ENCODE assay signal across 39 mouse cellular contexts in the genomic region with DNA sequence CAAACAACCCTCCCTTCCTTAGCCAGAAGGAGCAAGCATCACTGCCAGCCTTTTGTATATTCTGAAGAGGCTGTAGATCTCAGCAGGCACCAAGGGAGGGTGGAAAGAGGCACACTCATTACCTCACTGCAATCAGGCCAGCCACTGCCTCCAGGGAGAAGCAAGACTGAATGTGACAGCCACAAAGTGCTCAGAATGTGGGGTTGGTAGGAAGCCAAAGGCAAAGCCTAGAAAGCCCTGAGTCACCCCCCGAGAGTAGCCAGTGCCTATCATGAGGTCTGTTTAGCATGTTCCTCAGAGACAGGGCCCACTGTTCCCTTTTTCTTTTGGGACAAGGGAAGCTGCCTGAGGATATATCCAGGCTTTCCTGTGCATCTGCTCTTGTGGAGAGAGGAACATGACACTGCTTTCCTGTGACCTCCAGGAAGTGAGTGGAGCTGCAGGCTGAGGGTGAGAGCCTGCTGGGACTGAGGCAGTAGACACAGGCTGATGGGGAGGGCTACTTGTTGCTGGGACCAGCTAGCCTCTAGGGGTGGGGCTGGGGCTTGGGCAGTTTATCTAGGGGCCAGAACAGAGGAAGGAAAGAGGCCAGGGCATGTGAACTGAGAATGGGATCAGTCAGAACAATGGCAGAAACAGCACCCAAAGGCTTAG. TPM values are rescaled to one million over a fixed set of nuclear protein-coding genes. Genes with fewer than 3 reads are reported as not detected.
DNase-seq lines count a peak whose midpoint lies in the region; ATAC-seq lines count a peak whose summit lies in the region.
"Had no signal": no experiment of that assay in that cellular context is flagged by ENCODE, and none has a peak within 500 bp of the region (broad histone marks: within the 10 kb centered on the region; RNA-seq: fewer than 3 reads in every experiment).

A gene (plus strand): TSS at position 393 of the 654 bp plus-strand sequence.

- H3K9ac ChIP-seq in neural tube, embryonic 13.5 days, result no peak within 1 kb of the TSS
- no peak within 1 kb of the TSS for H3K9ac ChIP-seq in hindbrain, embryonic 12.5 days
- H3K9ac ChIP-seq: embryonic facial prominence, embryonic 13.5 days; forebrain, embryonic 15.5 days; heart, embryonic 15.5 days; hindbrain, embryonic 14.5 days; limb, embryonic 13.5 days; neural tube, embryonic 12.5 days had no signal

- H3K4me2 ChIP-seq in neural tube, embryonic 13.5 days, result no peak within 1 kb of the TSS
- no peak within 1 kb of the TSS for H3K4me2 ChIP-seq in hindbrain, embryonic 12.5 days (replicated peaks)
- H3K4me2 ChIP-seq: embryonic facial prominence, embryonic 13.5 days; forebrain, embryonic 15.5 days; heart, embryonic 15.5 days; hindbrain, embryonic 14.5 days; limb, embryonic 13.5 days; liver, embryonic 11.5 days; midbrain, embryonic 11.5 days; neural tube, embryonic 12.5 days had no signal

- WGBS in neural tube, embryonic 13.5 days, result 77% methylated on average over 1 of the region's 1 CpGs
- 81% methylated on average over 1 of the region's 1 CpGs for WGBS in hindbrain, embryonic 12.5 days

- no peaks in the 10 kb centered on the region for H3K36me3 ChIP-seq in neural tube, embryonic 13.5 days
- no peaks in the 10 kb centered on the region for H3K36me3 ChIP-seq in hindbrain, embryonic 12.5 days
- H3K36me3 ChIP-seq: embryonic facial prominence, embryonic 13.5 days; forebrain, embryonic 10.5 days; forebrain, embryonic 15.5 days; G1E; heart, embryonic 10.5 days; heart, embryonic 15.5 days; limb, embryonic 13.5 days; neural tube, embryonic 12.5 days had no signal

- no peaks in the 10 kb centered on the region for H3K27me3 ChIP-seq in neural tube, embryonic 13.5 days
- no peaks in the 10 kb centered on the region for H3K27me3 ChIP-seq in hindbrain, embryonic 12.5 days
- H3K27me3 ChIP-seq: embryonic facial prominence, embryonic 13.5 days; forebrain, embryonic 15.5 days; heart, embryonic 15.5 days; limb, embryonic 13.5 days; neural tube, embryonic 12.5 days had no signal

- H3K4me3 ChIP-seq in neural tube, embryonic 13.5 days, result no peak within 1 kb of the TSS
- H3K4me3 ChIP-seq in hindbrain, embryonic 12.5 days, result no peak within 1 kb of the TSS
- H3K4me3 ChIP-seq: embryonic facial prominence, embryonic 13.5 days; forebrain, embryonic 10.5 days; forebrain, embryonic 15.5 days; heart, embryonic 10.5 days; heart, embryonic 15.5 days; layer of hippocampus, adult 2 months; left cerebral cortex, adult 2 months; limb, embryonic 13.5 days; neural tube, embryonic 12.5 days had no signal

- ATAC-seq in neural tube, embryonic 13.5 days (ENCODE audit: low read depth), result 0 out of 2 replicates have a peak, but pooled peaks have one; percentile 15
- ATAC-seq in megakaryocyte, adult 5-6 weeks (ENCODE audit: poor library complexity, severe bottlenecking), result peak; percentile 43; the same call in 1 of the 2 replicates
- no peak for ATAC-seq in hindbrain, embryonic 12.5 days (ENCODE audit: low FRiP score)
- ATAC-seq: forebrain, embryonic 15.5 days; intestine, postnatal 0 days; midbrain, embryonic 16.5 days; Patski had no signal

- no peaks in the 10 kb centered on the region for H3K4me1 ChIP-seq in neural tube, embryonic 13.5 days (replicated peaks)
- no peaks in the 10 kb centered on the region for H3K4me1 ChIP-seq in hindbrain, embryonic 12.5 days
- H3K4me1 ChIP-seq: embryonic facial prominence, embryonic 13.5 days; forebrain, embryonic 10.5 days; forebrain, embryonic 15.5 days; heart, embryonic 15.5 days; limb, embryonic 13.5 days; neural tube, embryonic 12.5 days had no signal

- no peak within 1 kb of the TSS for H3K27ac ChIP-seq in neural tube, embryonic 13.5 days (replicated peaks)
- no peak within 1 kb of the TSS for H3K27ac ChIP-seq in hindbrain, embryonic 12.5 days
- H3K27ac ChIP-seq: embryonic facial prominence, embryonic 13.5 days; forebrain, embryonic 10.5 days; forebrain, embryonic 15.5 days; heart, embryonic 10.5 days; heart, embryonic 15.5 days; hindbrain, embryonic 14.5 days; layer of hippocampus, adult 2 months; left cerebral cortex, adult 2 months; limb, embryonic 13.5 days; neural tube, embryonic 12.5 days had no signal

- no peaks in the 10 kb centered on the region for H3K9me3 ChIP-seq in neural tube, embryonic 13.5 days
- no peaks in the 10 kb centered on the region for H3K9me3 ChIP-seq in hindbrain, embryonic 12.5 days (replicated peaks)
- H3K9me3 ChIP-seq: embryonic facial prominence, embryonic 13.5 days; forebrain, embryonic 10.5 days; forebrain, embryonic 15.5 days; G1E; heart, embryonic 10.5 days; heart, embryonic 15.5 days; limb, embryonic 13.5 days; neural tube, embryonic 12.5 days had no signal

- DNase-seq in neural tube, embryonic 10.5 days (ENCODE audit: extremely low spot score, low spot score), result no peak
- peak; percentile 17 for DNase-seq in brain, adult 2 months (ENCODE audit: low read depth, low spot score)
- no peak for DNase-seq in gastrocnemius, postnatal 25 days
- no peak for DNase-seq in gastrocnemius, adult 18-20 months (ENCODE audit: low spot score)
- DNase-seq: adrenal gland, postnatal 14 days; cerebellum, adult 8-10 months; cerebellum, postnatal 25 days; heart, postnatal 36 days; kidney, adult 9 months; kidney, postnatal 25 days; lung, postnatal 36 days; right cerebral cortex, postnatal 14 days had no signal

RNA-seq across cellular contexts. Expression of the gene that starts here (rescaled TPM):
- 0.06 TPM in 1 of 2 replicates, not detected in the other for polyA plus RNA-seq in neural tube, embryonic 13.5 days (2015; fragmentation: Nextera tagmentation; extraction: Ambion mirVana)
- total RNA-seq in megakaryocyte, adult 5-6 weeks (2015), result not detected in 2 replicates
- not detected in 2 replicates for total RNA-seq in megakaryocyte, adult 5-6 weeks (2017)
- not detected in 2 replicates for polyA plus RNA-seq in hindbrain, embryonic 12.5 days (2016; fragmentation: Nextera tagmentation; extraction: Ambion mirVana)
- total RNA-seq in gastrocnemius, postnatal 25 days (2021), result under 1 TPM; 0.10 to 0.11 TPM
- under 1 TPM; 0.09 to 0.17 TPM for total RNA-seq in gastrocnemius, adult 18-20 months (2021)
- polyA plus RNA-seq: C2C12; embryonic facial prominence, embryonic 13.5 days; forebrain, embryonic 10.5 days; forebrain, embryonic 15.5 days; G1E; gonadal fat pad, adult 2 months; heart, embryonic 10.5 days; heart, embryonic 15.5 days; hindbrain, embryonic 14.5 days; intestine, postnatal 0 days; limb, embryonic 13.5 days; liver, embryonic 11.5 days; liver, embryonic 16.5 days; lung, embryonic 16.5 days; midbrain, embryonic 11.5 days; midbrain, embryonic 16.5 days; neural tube, embryonic 12.5 days; Patski; small intestine, adult 2 months; stomach, embryonic 14.5 days; testis, adult 2 months; thymus, postnatal 0 days had no signal

Comparison
In these comparisons a context has a peak if more than half of its experiments do, and no peak if none do; other contexts are left out.
1. Peak in ATAC-seq in neural tube, embryonic 13.5 days; RNA of the gene not detected or under 1 TPM.
2. Peak in ATAC-seq in megakaryocyte, adult 5-6 weeks; RNA of the gene not detected or under 1 TPM.